Mouse (Mus musculus) liver, embryonic 16.5 days (tissue): ENCODE measurements around the gene Sympk. TPM values are rescaled to one million over a fixed set of nuclear protein-coding genes. Genes with fewer than 3 reads are reported as not detected.

Experiments used
- ATAC-seq: fragments of 200-750 bp; cut with Nextera tagmentation; 2 replicates; pipeline ENCODE4 v1.8.0; 2017; ENCODE audit warnings: low read depth, mild to moderate bottlenecking, moderate number of reproducible peaks, moderate library complexity
- H3K27ac ChIP-seq: fragments of 300-500 bp; sonication (generic); 2 replicates; pipeline ENCODE4 v1.5.1; 2014; ENCODE audit warnings: mild to moderate bottlenecking, low read length
- H3K27me3 ChIP-seq: fragments of 300-500 bp; sonication (generic); 2 replicates; pipeline ENCODE4 v1.6.1; 2014; ENCODE audit warnings: low read depth, low read length, mixed read lengths; ENCODE audit not compliant: control insufficient read depth, insufficient read depth
- H3K36me3 ChIP-seq: fragments of 300-500 bp; sonication (generic); 2 replicates; pipeline ENCODE4 v1.6.1; 2014; ENCODE audit warnings: mild to moderate bottlenecking; ENCODE audit not compliant: control insufficient read depth, insufficient read depth
- H3K4me1 ChIP-seq: fragments of 300-500 bp; sonication (generic); 2 replicates; pipeline ENCODE4 v1.6.1; 2014; ENCODE audit warnings: low read depth, low read length, mixed read lengths; ENCODE audit not compliant: control insufficient read depth
- H3K4me2 ChIP-seq: fragments of 300-500 bp; sonication (generic); 2 replicates; pipeline ENCODE4 v1.6.1; 2014; ENCODE audit warnings: low read depth, low read length, mixed read lengths
- H3K4me3 ChIP-seq: fragments of 300-500 bp; sonication (generic); 2 replicates; pipeline ENCODE4 v1.5.1; 2014; ENCODE audit warnings: low read depth, mild to moderate bottlenecking, low read length
- H3K9ac ChIP-seq: fragments of 300-500 bp; sonication (generic); 2 replicates; pipeline ENCODE4 v1.6.1; 2014; ENCODE audit warnings: low read depth, low read length
- H3K9me3 ChIP-seq: fragments of 300-500 bp; sonication (generic); replicated peaks from 2 replicates; pipeline ENCODE4 v1.6.1; 2016; ENCODE audit warnings: low read length; ENCODE audit not compliant: control insufficient read depth
- WGBS: fragments of 180-500 bp; shearing (Covaris S2); extraction: QIAGEN DNeasy Blood & Tissue Kit; methylation state at CpG from one replicate; pipeline ENCODE4 v1.1.7; 2014; ENCODE audit not compliant: insufficient replicate concordance; 5-methylcytosine and 5-hydroxymethylcytosine counted together
- polyA plus RNA-seq: library from polyadenylated mRNA; unstranded; fragments of >200 nt; fragmentation: Nextera tagmentation; extraction: Ambion mirVana; gene quantifications from 2 replicates; pipeline ENCODE4 v1.2.1, GENCODE M21; 2015

Gene Sympk
- polyA plus RNA-seq, 1 experiment from 2014 or later = 13.8 TPM

GRCm38 (mm10) chr7:19091913-19092312 lies 67.7 kb downstream of the Sympk start:
- 34% methylated on average over 17 of the region's 17 CpGs for WGBS
- Histone ChIP-seq H3K4me3 (no peak overlapping the region), H3K27ac (no peak overlapping the region), H3K9ac (no peak overlapping the region), H3K9me3 (no peaks in the 10 kb centered on the region), H3K4me1 (peaks cover 39% of the 10 kb centered on the region), H3K36me3 (no peaks in the 10 kb centered on the region), H3K27me3 (peaks cover 59% of the 10 kb centered on the region), H3K4me2 (no peak overlapping the region; the same call in 1 of the 2 replicates)
- ATAC-seq = no peak

DNA sequence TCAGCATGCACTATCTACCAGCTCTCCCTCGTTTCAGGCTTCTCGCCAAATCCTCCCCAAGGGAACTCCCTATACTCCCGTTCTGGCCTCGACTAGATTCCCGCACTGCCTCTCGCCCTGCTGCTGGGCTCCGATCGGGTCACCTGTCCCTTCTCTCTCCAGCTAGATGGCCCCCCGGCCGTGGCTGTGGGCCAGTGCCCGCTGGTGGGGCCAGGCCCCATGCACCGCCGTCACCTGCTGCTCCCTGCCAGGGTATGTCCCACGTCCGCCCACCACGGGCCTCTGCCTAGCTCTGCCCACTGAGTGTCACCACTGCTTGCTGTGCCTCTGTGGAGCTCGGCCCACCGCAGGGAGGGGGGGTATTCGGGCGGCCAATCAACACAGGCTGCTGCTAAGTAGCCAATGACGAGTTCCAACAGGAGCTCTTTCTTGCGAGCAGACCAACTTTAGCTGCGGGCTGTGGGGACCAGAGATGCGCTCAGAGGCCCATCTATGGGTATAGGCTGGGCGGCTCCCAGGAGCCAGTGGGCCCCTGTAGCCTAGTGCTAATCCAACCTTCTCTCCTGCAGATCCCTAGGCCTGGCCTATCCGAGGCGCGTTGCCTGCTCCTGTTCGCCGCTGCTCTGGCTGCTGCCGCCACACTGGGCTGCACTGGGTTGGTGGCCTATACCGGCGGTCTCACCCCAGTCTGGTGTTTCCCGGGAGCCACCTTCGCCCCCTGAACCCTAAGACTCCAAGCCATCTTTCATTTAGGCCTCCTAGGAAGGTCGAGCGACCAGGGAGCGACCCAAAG lies 68.4 kb downstream of the Sympk start:
- H3K36me3 ChIP-seq = no peaks in the 10 kb centered on the region
- H3K4me1 ChIP-seq = peaks cover 43% of the 10 kb centered on the region
- H3K27ac ChIP-seq = 0 out of 2 replicates have a peak overlapping the region, but pooled peaks have one; percentile 5
- peak overlapping the region; percentile 67 for H3K4me3 ChIP-seq
- peak overlapping the region; percentile 31; the same call in 1 of the 2 replicates for H3K9ac ChIP-seq
- H3K9me3 ChIP-seq = no peaks in the 10 kb centered on the region
- ATAC-seq = peak; percentile 19
- peaks cover 64% of the 10 kb centered on the region for H3K27me3 ChIP-seq
- WGBS = 6% methylated on average over 38 of the region's 38 CpGs
- peak overlapping the region; percentile 94 for H3K4me2 ChIP-seq

DNA sequence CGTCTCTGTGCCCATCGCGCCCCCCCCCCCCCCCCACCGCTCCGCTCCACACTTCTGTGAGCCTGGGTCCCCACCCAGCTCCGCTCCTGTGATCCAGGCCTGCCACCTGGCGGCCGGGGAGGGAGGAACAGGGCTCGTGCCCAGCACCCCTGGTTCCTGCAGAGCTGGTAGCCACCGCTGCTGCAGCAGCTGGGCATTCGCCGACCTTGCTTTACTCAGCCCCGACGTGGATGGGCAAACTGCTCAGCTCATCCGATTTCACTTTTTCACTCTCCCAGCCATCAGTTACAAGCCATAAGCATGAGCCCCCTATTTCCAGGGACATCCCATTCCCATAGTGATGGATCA lies 69.0 kb downstream of the Sympk start:
- H3K27ac ChIP-seq = peak overlapping the region; percentile 13; the same call in 1 of the 2 replicates

DNA sequence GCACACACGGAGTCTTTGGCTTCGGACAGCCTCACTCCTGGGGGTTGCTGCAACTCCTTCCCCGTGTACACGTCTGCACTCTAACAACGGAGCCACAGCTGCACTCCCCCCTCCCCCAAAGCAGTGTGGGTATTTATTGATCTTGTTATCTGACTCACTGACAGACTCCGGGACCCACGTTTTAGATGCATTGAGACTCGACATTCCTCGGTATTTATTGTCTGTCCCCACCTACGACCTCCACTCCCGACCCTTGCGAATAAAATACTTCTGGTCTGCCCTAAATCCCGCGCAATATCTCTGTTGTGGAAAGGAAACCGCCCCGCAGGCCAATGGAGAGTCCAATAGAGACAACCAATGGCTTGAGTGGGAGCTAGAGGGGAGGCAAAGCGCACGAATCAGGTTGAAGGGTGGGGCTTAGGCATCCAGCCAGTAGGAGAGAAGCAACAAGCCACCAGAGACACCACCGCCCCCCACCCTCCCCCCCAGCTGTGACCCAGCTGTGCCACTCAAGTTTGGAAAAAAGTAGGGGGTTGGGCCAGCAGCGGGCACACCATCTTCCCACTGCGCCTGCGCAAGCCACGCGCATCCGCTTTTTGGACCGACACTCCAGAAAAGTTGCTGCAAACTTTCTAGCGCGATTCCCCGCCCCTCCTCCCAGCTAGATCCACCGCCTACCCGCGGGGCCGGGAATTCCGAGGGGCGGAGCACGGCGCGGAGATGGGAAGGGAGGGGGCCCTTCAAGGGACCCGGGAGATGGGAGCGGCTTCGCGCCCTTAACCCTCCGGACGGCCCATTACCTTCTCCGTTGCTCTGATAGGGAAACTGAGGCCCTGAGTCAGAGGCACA lies 69.6 kb downstream of the Sympk start:
- Histone ChIP-seq H3K9me3 (no peaks in the 10 kb centered on the region), H3K4me1 (peaks cover 43% of the 10 kb centered on the region), H3K9ac (peak overlapping the region; percentile 68), H3K4me2 (peak overlapping the region; percentile 94), H3K4me3 (peak overlapping the region; percentile 67), H3K27me3 (peaks cover 59% of the 10 kb centered on the region), H3K36me3 (no peaks in the 10 kb centered on the region), H3K27ac (peak overlapping the region; percentile 87)
- peak; percentile 84 for ATAC-seq
- WGBS = under 1% methylated on average over 45 of the region's 45 CpGs

More for the DNA sequence above, 69.0 kb downstream of the Sympk start:
- H3K4me2 ChIP-seq = peak overlapping the region; percentile 94
- H3K9me3 ChIP-seq = no peaks in the 10 kb centered on the region
- no peaks in the 10 kb centered on the region for H3K36me3 ChIP-seq
- 0% methylated on average over 14 of the region's 15 CpGs for WGBS
- H3K27me3 ChIP-seq = peaks cover 62% of the 10 kb centered on the region
- peak overlapping the region; percentile 31 for H3K9ac ChIP-seq
- ATAC-seq = peak; percentile 62
- peak overlapping the region; percentile 67 for H3K4me3 ChIP-seq
- peaks cover 43% of the 10 kb centered on the region for H3K4me1 ChIP-seq

DNA sequence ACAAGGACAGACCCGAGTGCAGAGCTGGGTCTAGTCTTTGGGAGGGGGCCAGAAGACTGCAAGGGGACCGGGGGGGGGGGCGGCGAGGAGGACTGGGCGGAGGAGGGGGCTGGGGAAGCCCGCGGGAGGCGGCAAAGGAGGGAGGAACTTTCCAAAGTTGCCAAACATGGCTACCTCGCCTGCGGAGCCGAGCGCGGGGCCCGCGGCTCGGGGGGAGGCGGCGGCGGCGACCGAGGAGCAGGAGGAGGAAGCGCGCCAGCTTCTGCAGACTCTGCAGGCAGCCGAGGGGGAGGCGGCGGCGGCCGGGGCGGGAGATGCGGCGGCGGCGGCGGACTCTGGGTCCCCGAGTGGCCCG lies 70.3 kb downstream of the Sympk start, which contains the start of gene Six5:
Six5 (plus strand) TSS at position 124 of the 355 bp plus-strand sequence.
- Histone ChIP-seq H3K4me3 (peak within 1 kb of the TSS; percentile 67), H3K9ac (peak within 1 kb of the TSS; percentile 68), H3K36me3 (no peaks in the 10 kb centered on the region), H3K4me1 (peaks cover 43% of the 10 kb centered on the region), H3K9me3 (no peaks in the 10 kb centered on the region), H3K27me3 (peaks cover 59% of the 10 kb centered on the region), H3K4me2 (peak within 1 kb of the TSS; percentile 94), H3K27ac (peak within 1 kb of the TSS; percentile 87)
- no peak for ATAC-seq
- 0% methylated on average over 11 of the region's 36 CpGs for WGBS

GRCm38 (mm10) chr7:19094826-19095750 lies 70.9 kb downstream of the Sympk start:
- Histone ChIP-seq H3K9me3 (no peaks in the 10 kb centered on the region), H3K27me3 (peaks cover 59% of the 10 kb centered on the region), H3K9ac (peak overlapping the region; percentile 68), H3K4me3 (peak overlapping the region; percentile 67), H3K4me1 (peaks cover 43% of the 10 kb centered on the region), H3K4me2 (peak overlapping the region; percentile 94), H3K27ac (peak overlapping the region; percentile 87), H3K36me3 (no peaks in the 10 kb centered on the region)
- no peak for ATAC-seq
- WGBS = under 1% methylated on average over 85 of the region's 87 CpGs

DNA sequence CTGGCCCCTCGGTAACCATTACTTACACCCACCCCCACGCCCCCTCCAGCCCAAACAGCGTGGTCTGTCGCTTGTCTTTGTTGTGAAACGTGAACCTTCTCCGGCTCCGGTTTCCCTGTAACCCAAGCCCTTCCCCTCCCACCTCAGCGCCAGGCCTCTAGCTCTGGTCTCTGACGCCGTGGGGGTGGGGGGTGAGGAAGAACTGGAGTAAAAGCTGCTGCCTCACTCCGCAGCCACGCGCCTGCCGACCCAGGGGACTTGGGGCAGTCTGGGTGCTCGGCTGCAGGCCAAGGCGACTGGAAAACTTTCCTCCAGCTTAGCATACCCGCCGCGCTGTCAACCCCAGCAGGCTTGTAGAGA lies 71.6 kb downstream of the Sympk start:
- Histone ChIP-seq H3K27me3 (peaks cover 55% of the 10 kb centered on the region), H3K4me2 (peak overlapping the region; percentile 94), H3K36me3 (no peaks in the 10 kb centered on the region), H3K4me3 (peak overlapping the region; percentile 67), H3K9me3 (no peaks in the 10 kb centered on the region), H3K4me1 (peaks cover 43% of the 10 kb centered on the region), H3K9ac (peak overlapping the region; percentile 21; the same call in 1 of the 2 replicates), H3K27ac (no peak overlapping the region)
- ATAC-seq = no peak
- 1% methylated on average over 18 of the region's 19 CpGs for WGBS

GRCm38 (mm10) chr7:19096421-19096976 lies 72.3 kb downstream of the Sympk start:
- Histone ChIP-seq H3K4me3 (no peak overlapping the region), H3K4me2 (peak overlapping the region; percentile 94), H3K27ac (no peak overlapping the region), H3K9ac (no peak overlapping the region), H3K4me1 (peaks cover 43% of the 10 kb centered on the region), H3K9me3 (no peaks in the 10 kb centered on the region), H3K36me3 (no peaks in the 10 kb centered on the region), H3K27me3 (peaks cover 47% of the 10 kb centered on the region)
- 55% methylated on average over 5 of the region's 5 CpGs for WGBS
- ATAC-seq = no peak
